Comparison of ENCODE assay signal across 8 mouse cellular contexts in genomic region chr16:87454419-87455179, GRCm38 (mm10). TPM values are rescaled to one million over a fixed set of nuclear protein-coding genes. Genes with fewer than 3 reads are reported as not detected.
DNase-seq lines count a peak whose midpoint lies in the region; ATAC-seq and TF ChIP-seq lines count a peak whose summit lies in the region.

Gene Usp16 (plus strand): TSS chr16:87454703.

- peak within 1 kb of the TSS; percentile 95 for H3K4me3 ChIP-seq in erythroblast, embryonic 14.5 days (replicated peaks)
- H3K4me3 ChIP-seq in heart, embryonic 11.5 days (ENCODE audit: low read depth, low read length): peak within 1 kb of the TSS; percentile 99
- H3K4me3 ChIP-seq in kidney, embryonic 16.5 days (ENCODE audit: low read length): peak within 1 kb of the TSS; percentile 97
- H3K4me3 ChIP-seq in liver, adult 2 months (ENCODE audit: insufficient read depth, low read depth, low read length): peak within 1 kb of the TSS; percentile 89
- peak within 1 kb of the TSS; percentile 79 for H3K4me3 ChIP-seq in myocyte

- H3K27ac ChIP-seq in heart, embryonic 11.5 days (ENCODE audit: low read depth, low read length): peak within 1 kb of the TSS; percentile 92
- peak within 1 kb of the TSS; percentile 82 for H3K27ac ChIP-seq in kidney, embryonic 16.5 days (ENCODE audit: low read length)
- H3K27ac ChIP-seq in liver, adult 2 months (replicated peaks; ENCODE audit: insufficient read depth, low read depth, low read length): peak within 1 kb of the TSS; percentile 74

- H3ac ChIP-seq in myocyte (ENCODE audit: control insufficient read depth, insufficient read length): peak within 1 kb of the TSS; percentile 51

- TF ChIP-seq CTCF in brain, embryonic 14.5 days (IDR thresholded peaks at IDR 0.05; ENCODE audit: borderline replicate concordance, extremely low read depth, insufficient read depth, insufficient read length): no peak
- TF ChIP-seq CTCF in liver, adult 2 months (IDR thresholded peaks at IDR 0.05; ENCODE audit: low read depth, low read length): no peak

- TF ChIP-seq POLR2A in brain, embryonic 14.5 days (IDR thresholded peaks at IDR 0.05; ENCODE audit: borderline replicate concordance, extremely low read depth, insufficient read depth, insufficient read length, poor library complexity, severe bottlenecking): peak; percentile 84
- TF ChIP-seq POLR2A in liver, adult 2 months (IDR thresholded peaks at IDR 0.05; ENCODE audit: extremely low read depth, insufficient read depth, low read length): peak; percentile 82
- TF ChIP-seq POLR2A in myocyte (IDR thresholded peaks at IDR 0.05; ENCODE audit: insufficient read length, low read depth): peak; percentile 75

- H3K79me2 ChIP-seq in liver, adult 2 months (ENCODE audit: control insufficient read depth, insufficient read depth, low read length): peaks cover 18% of the 10 kb centered on the region
- H3K79me2 ChIP-seq in myocyte (ENCODE audit: control insufficient read depth, insufficient read depth): peaks cover 46% of the 10 kb centered on the region

- H3K4me2 ChIP-seq in heart, embryonic 11.5 days: peak within 1 kb of the TSS; percentile 94
- peak within 1 kb of the TSS; percentile 80 for H3K4me2 ChIP-seq in kidney, embryonic 16.5 days (replicated peaks; ENCODE audit: low read depth, low read length)
- H3K4me2 ChIP-seq in myocyte (ENCODE audit: low read depth): peak within 1 kb of the TSS; percentile 66

- H3K9me3 ChIP-seq in erythroblast, embryonic 14.5 days (ENCODE audit: control insufficient read depth, low read length): peaks cover 2% of the 10 kb centered on the region; the same call in 1 of the 2 replicates
- H3K9me3 ChIP-seq in heart, embryonic 11.5 days (replicated peaks; ENCODE audit: control insufficient read depth, low read length): no peaks in the 10 kb centered on the region
- no peaks in the 10 kb centered on the region for H3K9me3 ChIP-seq in kidney, embryonic 16.5 days (ENCODE audit: low read length)

- H3K36me3 ChIP-seq in erythroblast, embryonic 14.5 days (ENCODE audit: control insufficient read depth): peaks cover 10% of the 10 kb centered on the region
- no peaks in the 10 kb centered on the region; the same call in 1 of the 2 replicates for H3K36me3 ChIP-seq in heart, embryonic 11.5 days (ENCODE audit: control insufficient read depth, insufficient read depth, low read length)
- peaks cover 6% of the 10 kb centered on the region; the same call in 1 of the 2 replicates for H3K36me3 ChIP-seq in kidney, embryonic 16.5 days (ENCODE audit: insufficient read depth, low read length)
- H3K36me3 ChIP-seq in liver, adult 2 months (ENCODE audit: control insufficient read depth, insufficient read depth, low read length): no peaks in the 10 kb centered on the region
- H3K36me3 ChIP-seq in myocyte (ENCODE audit: control insufficient read depth, insufficient read depth): no peaks in the 10 kb centered on the region
- no peaks in the 10 kb centered on the region for H3K36me3 ChIP-seq in splenic B cell, adult 2 months (ENCODE audit: control insufficient read depth, insufficient read depth, low read length, poor library complexity, severe bottlenecking)

- H3K27me3 ChIP-seq in erythroblast, embryonic 14.5 days (ENCODE audit: control insufficient read depth): no peaks in the 10 kb centered on the region; the same call in 1 of the 2 replicates
- H3K27me3 ChIP-seq in heart, embryonic 11.5 days (ENCODE audit: control insufficient read depth, insufficient read depth, low read length): no peaks in the 10 kb centered on the region
- H3K27me3 ChIP-seq in kidney, embryonic 16.5 days (ENCODE audit: insufficient read depth, low read length): no peaks in the 10 kb centered on the region
- no peaks in the 10 kb centered on the region for H3K27me3 ChIP-seq in liver, adult 2 months (ENCODE audit: control insufficient read depth, insufficient read depth, low read length)
- H3K27me3 ChIP-seq in myocyte (ENCODE audit: control insufficient read depth, insufficient read depth, insufficient read length): no peaks in the 10 kb centered on the region
- no peaks in the 10 kb centered on the region for H3K27me3 ChIP-seq in splenic B cell, adult 2 months (ENCODE audit: control insufficient read depth, insufficient read depth, low read length, poor library complexity, severe bottlenecking)

- peak; percentile 96 to 97 for DNase-seq in B cell, adult 2 months
- peak; percentile 97 for DNase-seq in brain, embryonic 14.5 days (ENCODE audit: low read depth)
- peak; percentile 87 for DNase-seq in liver, adult 2 months (ENCODE audit: extremely low read depth, low read depth, low spot score)
- DNase-seq in splenic B cell, adult 2 months (ENCODE audit: low read depth, low spot score): peak; percentile 94

- H3K9ac ChIP-seq in heart, embryonic 11.5 days (ENCODE audit: low read depth, low read length): peak within 1 kb of the TSS; percentile 93
- H3K9ac ChIP-seq in kidney, embryonic 16.5 days (replicated peaks; ENCODE audit: low read length): peak within 1 kb of the TSS; percentile 95
- H3K9ac ChIP-seq in liver, adult 2 months (ENCODE audit: low read depth, low read length): peak within 1 kb of the TSS; percentile 89

- peak; percentile 94 for ATAC-seq in heart, embryonic 11.5 days (replicated peaks; ENCODE audit: insufficient number of reproducible peaks, low FRiP score, low TSS enrichment)
- ATAC-seq in kidney, embryonic 16.5 days (ENCODE audit: low FRiP score, low TSS enrichment): peak; percentile 97

- peaks cover 34% of the 10 kb centered on the region for H3K4me1 ChIP-seq in erythroblast, embryonic 14.5 days (ENCODE audit: control insufficient read depth)
- peaks cover 6% of the 10 kb centered on the region; the same call in 1 of the 2 replicates for H3K4me1 ChIP-seq in heart, embryonic 11.5 days (ENCODE audit: control insufficient read depth, insufficient read depth, low read length)
- H3K4me1 ChIP-seq in kidney, embryonic 16.5 days (ENCODE audit: insufficient read depth, low read length): peaks cover 15% of the 10 kb centered on the region; the same call in 1 of the 2 replicates
- peaks cover 8% of the 10 kb centered on the region for H3K4me1 ChIP-seq in liver, adult 2 months (ENCODE audit: control insufficient read depth, insufficient read depth, low read length)

- WGBS in heart, embryonic 11.5 days (ENCODE audit: insufficient replicate concordance): 10% methylated on average over 43 of the region's 45 CpGs
- WGBS in kidney, embryonic 16.5 days: 7% methylated on average over 45 of the region's 45 CpGs
- 6% methylated on average over 43 of the region's 45 CpGs for WGBS in liver, adult 2 months

TF ChIP-seq in myocyte, 11 proteins besides CTCF, POLR2A, EP300 and RAD21:
- TF ChIP-seq POLR2AphosphoS2 (IDR thresholded peaks at IDR 0.05; ENCODE audit: insufficient read length, low read depth): peak; percentile 71
- no peak for TF ChIP-seq TCF12 (IDR thresholded peaks at IDR 0.05; ENCODE audit: insufficient read depth, poor library complexity, severe bottlenecking)
- TF ChIP-seq MAX (IDR thresholded peaks at IDR 0.05; ENCODE audit: low read depth): peak; percentile 78
- peak; percentile 76 for TF ChIP-seq USF1 (IDR thresholded peaks at IDR 0.05; ENCODE audit: low read depth)
- TF ChIP-seq CEBPB (IDR thresholded peaks at IDR 0.05; ENCODE audit: insufficient read depth, poor library complexity, severe bottlenecking): no peak
- peak; percentile 20 for TF ChIP-seq SRF (IDR thresholded peaks at IDR 0.05; ENCODE audit: control insufficient read depth, insufficient read length, low read depth)
- TF ChIP-seq E2F4 (IDR thresholded peaks at IDR 0.05; ENCODE audit: insufficient read depth): no peak
- peak in 1 of 3 experiments; percentile 24 for TF ChIP-seq MYOD1 (IDR thresholded peaks at IDR 0.05; ENCODE audit: control insufficient read depth in 1 of 3, insufficient read length in 2 of 3, low read depth in 2 of 3)

RNA-seq across cellular contexts. Expression of gene Usp16, which starts in this region (rescaled TPM):
- polyA plus RNA-seq in brain, embryonic 14.5 days (2012; rRNA removed): 60.4 and 61.9 TPM in 2 replicates
- 0.49 and 1.1 TPM in 2 replicates for polyA plus RNA-seq in erythroblast, embryonic 14.5 days (2012)
- polyA plus RNA-seq in heart, embryonic 11.5 days (2014; fragmentation: Nextera tagmentation; extraction: Ambion mirVana): 41.9 and 44.7 TPM in 2 replicates
- polyA plus RNA-seq in kidney, embryonic 16.5 days (2015; fragmentation: Nextera tagmentation; extraction: Ambion mirVana): 45.9 and 51.3 TPM in 2 replicates
- 40.6 and 47.7 TPM in 2 replicates for total RNA-seq in liver, adult 2 months (2014; rRNA removed)
- polyA plus RNA-seq in liver, adult 2 months (2012; rRNA removed): 9.0 and 9.7 TPM in 2 replicates
- polyA plus RNA-seq in myocyte (2012; fragmentation: generic; extraction: Trizol): 17.0 TPM

Comparison
In these comparisons a context has a peak if more than half of its experiments do, and no peak if none do; other contexts are left out.
1. Peak in every context shown above with its lines: DNase-seq, ATAC-seq, H3K4me3 ChIP-seq and H3K27ac ChIP-seq.